Mouse (Mus musculus) MEL (cell line): ENCODE results near the gene Rasl11a. TPM values are rescaled to one million over a fixed set of nuclear protein-coding genes. Genes with fewer than 3 reads are reported as not detected.

Experiments
- DNase-seq: peaks from one replicate; pipeline ENCODE4 v3.0.0; 2011; ENCODE audit warnings: low read depth, low spot score
- H3K27ac ChIP-seq: 2 replicates; pipeline ENCODE4 v1.5.1; 2012; ENCODE audit warnings: low read depth, mild to moderate bottlenecking, control low read depth, low read length, moderate library complexity; ENCODE audit not compliant: control insufficient read depth
- H3K27me3 ChIP-seq, 2 experiments: fragments of 150-350 bp in 1 of 2; sonication (generic) in 1 of 2; 2 replicates each; pipeline ENCODE4 v1.6.1; 2012; ENCODE audit warnings: low read length in 2 of 2, mild to moderate bottlenecking in 2 of 2, improper control_type of control experiment in 1 of 2, moderate library complexity in 1 of 2; ENCODE audit not compliant: insufficient read depth in 2 of 2, control insufficient read depth in 1 of 2
- H3K36me3 ChIP-seq, 2 experiments: 2 replicates each; pipeline ENCODE4 v1.6.1; 2012 to 2014; ENCODE audit warnings: low read length in 2 of 2, improper control_type of control experiment in 1 of 2, inconsistent platforms in 1 of 2, mild to moderate bottlenecking in 1 of 2; ENCODE audit not compliant: insufficient read depth in 2 of 2, control insufficient read depth in 1 of 2
- H3K4me1 ChIP-seq, 2 experiments: fragments of 150-350 bp in 1 of 2; sonication (generic) in 1 of 2; 2 replicates each; pipeline ENCODE4 v1.6.1; 2012; ENCODE audit warnings: low read length in 2 of 2, improper control_type of control experiment in 1 of 2, mild to moderate bottlenecking in 1 of 2; ENCODE audit not compliant: insufficient read depth in 2 of 2, control insufficient read depth in 1 of 2
- H3K4me3 ChIP-seq, 2 experiments: fragments of 150-350 bp in 1 of 2; sonication (generic) in 1 of 2; 2 replicates each; pipeline ENCODE4 v1.5.1; 2012; ENCODE audit warnings: low read depth in 2 of 2, low read length in 2 of 2, mild to moderate bottlenecking in 2 of 2, moderate library complexity in 2 of 2, control low read depth in 1 of 2, improper control_type of control experiment in 1 of 2; ENCODE audit not compliant: control insufficient read depth in 1 of 2, insufficient read depth in 1 of 2
- H3K79me2 ChIP-seq: 2 replicates; pipeline ENCODE4 v1.6.1; 2012; ENCODE audit warnings: mild to moderate bottlenecking, low read length, moderate library complexity; ENCODE audit not compliant: control insufficient read depth, poor library complexity, insufficient read depth
- H3K9ac ChIP-seq: 2 replicates; pipeline ENCODE4 v1.6.1; 2012; ENCODE audit warnings: low read depth, mild to moderate bottlenecking, control low read depth, low read length, moderate library complexity; ENCODE audit not compliant: control insufficient read depth, poor library complexity, severe bottlenecking
- H3K9me3 ChIP-seq: fragments of 150-350 bp; sonication (generic); replicated peaks from 2 replicates; pipeline ENCODE4 v1.6.1; 2012; ENCODE audit warnings: mild to moderate bottlenecking, low read length, improper control_type of control experiment, moderate library complexity; ENCODE audit not compliant: insufficient read depth
- CHD2 ChIP-seq: IDR thresholded peaks from 2 replicates; pipeline ENCODE4 v1.6.1; 2011; ENCODE audit warnings: low read length, improper control_type of control experiment
- CTCF ChIP-seq, 3 experiments: IDR thresholded peaks in 2 of 3; conservative IDR thresholded peaks in 1 of 3; 2 replicates each; pipeline ENCODE4 v1.5.1; 2011 to 2012; ENCODE audit warnings: low read length in 3 of 3, low read depth in 2 of 3, mild to moderate bottlenecking in 2 of 3, improper control_type of control experiment in 1 of 3, inconsistent platforms in 1 of 3, mixed read lengths in 1 of 3, moderate library complexity in 1 of 3; ENCODE audit not compliant: control insufficient read depth in 1 of 3, insufficient read depth in 1 of 3, poor library complexity in 1 of 3, severe bottlenecking in 1 of 3
- GATA1 ChIP-seq: IDR thresholded peaks from 2 replicates; pipeline ENCODE4 v1.6.1; 2011; ENCODE audit warnings: low read depth, low read length, improper control_type of control experiment
- HCFC1 ChIP-seq: IDR thresholded peaks from 2 replicates; pipeline ENCODE4 v1.6.1; 2012; ENCODE audit warnings: low read depth, mild to moderate bottlenecking, inconsistent platforms, low read length, improper control_type of control experiment, moderate library complexity
- KAT2A ChIP-seq: conservative IDR thresholded peaks from 2 replicates; pipeline ENCODE4 v1.6.1; 2012; ENCODE audit warnings: low read depth, low read length, improper control_type of control experiment, inconsistent platforms
- MAZ ChIP-seq: IDR thresholded peaks from 2 replicates; pipeline ENCODE4 v1.6.1; 2012; ENCODE audit warnings: low read depth, mild to moderate bottlenecking, inconsistent platforms, low read length, improper control_type of control experiment
- MYB ChIP-seq: IDR thresholded peaks from 2 replicates; pipeline ENCODE4 v1.6.1; 2011; ENCODE audit warnings: mild to moderate bottlenecking, low read depth, low read length, improper control_type of control experiment
- NELFE ChIP-seq: IDR thresholded peaks from 2 replicates; pipeline ENCODE4 v1.6.1; 2011; ENCODE audit warnings: low read depth, low read length, improper control_type of control experiment
- NRF1 ChIP-seq: IDR thresholded peaks from 2 replicates; pipeline ENCODE4 v1.6.1; 2014; ENCODE audit warnings: low read depth, mild to moderate bottlenecking, inconsistent platforms, low read length, improper control_type of control experiment, moderate library complexity; ENCODE audit not compliant: poor library complexity, insufficient read depth, severe bottlenecking
- POLR2AphosphoS5 ChIP-seq: IDR thresholded peaks from 2 replicates; pipeline ENCODE4 v1.6.1; 2012; ENCODE audit warnings: low read depth, borderline replicate concordance, mild to moderate bottlenecking, inconsistent platforms, low read length, moderate library complexity, mixed read lengths
- RCOR1 ChIP-seq: IDR thresholded peaks from 2 replicates; pipeline ENCODE4 v1.6.1; 2012; ENCODE audit warnings: low read depth, mild to moderate bottlenecking, inconsistent platforms, low read length, improper control_type of control experiment
- SIN3A ChIP-seq: IDR thresholded peaks from 2 replicates; pipeline ENCODE4 v1.6.1; 2012; ENCODE audit warnings: low read length, improper control_type of control experiment, inconsistent platforms
- TCF12 ChIP-seq: IDR thresholded peaks from 2 replicates; pipeline ENCODE4 v1.6.1; 2014; ENCODE audit warnings: low read depth, mild to moderate bottlenecking, inconsistent platforms, low read length, improper control_type of control experiment, moderate library complexity
- USF1 ChIP-seq: IDR thresholded peaks from 2 replicates; pipeline ENCODE4 v1.6.1; 2014; ENCODE audit warnings: low read depth, mild to moderate bottlenecking, inconsistent platforms, low read length, improper control_type of control experiment, moderate library complexity
- USF2 ChIP-seq, 2 experiments: IDR thresholded peaks; 2 replicates each; pipeline ENCODE4 v1.6.1; 2011 to 2012; ENCODE audit warnings: improper control_type of control experiment in 2 of 2, low read length in 2 of 2, borderline replicate concordance in 1 of 2, inconsistent platforms in 1 of 2, low read depth in 1 of 2, mild to moderate bottlenecking in 1 of 2; ENCODE audit not compliant: insufficient read depth in 1 of 2
- ZKSCAN1 ChIP-seq: IDR thresholded peaks from 2 replicates; pipeline ENCODE4 v1.6.1; 2012; ENCODE audit warnings: low read depth, mild to moderate bottlenecking, inconsistent platforms, low read length, improper control_type of control experiment, moderate library complexity
- ZMIZ1 ChIP-seq: IDR thresholded peaks from 2 replicates; pipeline ENCODE4 v1.6.1; 2012; ENCODE audit warnings: low read depth, mild to moderate bottlenecking, inconsistent platforms, low read length, improper control_type of control experiment, moderate library complexity
- polyA plus RNA-seq, 2 experiments: library from polyadenylated mRNA; stranded (reverse) in 1 of 2; unstranded in 1 of 2; fragments of >175 nt in 1 of 2; fragments of >200 nt in 1 of 2; gene quantifications; 2 replicates each; pipeline versions ENCODE4 v1.2.1 to v1.2.4; 2012; ENCODE audit warnings: low replicate concordance in 2 of 2, low read depth in 1 of 2; ENCODE audit not compliant: insufficient read length in 2 of 2, insufficient read depth in 1 of 2, missing spikeins in 1 of 2
- total RNA-seq: library from RNA; depleted of rRNA; stranded (reverse); fragments of 300-350 nt; gene quantifications from 2 replicates; pipeline ENCODE4 v1.2.3, GENCODE M21; 2012

Rasl11a gene
- total and polyA plus RNA-seq, 3 experiments: 1.1 to 2.3 TPM; not detected in 1

- H3K27ac ChIP-seq: no peak overlapping the region
- TF ChIP-seq TCF12 (no peak), ZKSCAN1 (no peak), CHD2 (no peak), HCFC1 (no peak), NRF1 (no peak), SIN3A (no peak), MYB (no peak), GATA1 (no peak)
- TF ChIP-seq, all 39 proteins: peak for 0
- H3K9ac ChIP-seq: no peak overlapping the region
- peaks cover 0 to 1% of the 10 kb centered on the region in 2 experiments; a peak in 1 of 4 replicates for H3K27me3 ChIP-seq
- H3K9me3 ChIP-seq: no peaks in the 10 kb centered on the region
- H3K36me3 ChIP-seq: peaks cover 0 to 2% of the 10 kb centered on the region in 2 experiments; a peak in 1 of 4 replicates
- no peak overlapping the region for H3K4me3 ChIP-seq
- no peak for DNase-seq
- H3K4me1 ChIP-seq: no peaks in the 10 kb centered on the region; a peak in 2 of 4 replicates
- no peaks in the 10 kb centered on the region for H3K79me2 ChIP-seq
Observed at GRCm38 (mm10) chr5:146809951-146810350, 34.9 kb upstream of the Rasl11a start.

- no peak for TF ChIP-seq CTCF (IDR thresholded peaks at IDR 0.05 in 2 of 3, conservative IDR thresholded peaks at IDR 0.05 in 1 of 3; ENCODE audit: control insufficient read depth in 1 of 3, insufficient read depth in 1 of 3, low read depth in 2 of 3, low read length in 3 of 3, poor library complexity in 1 of 3, severe bottlenecking in 1 of 3)
- no peak for TF ChIP-seq MAZ
- TF ChIP-seq POLR2AphosphoS5: no peak
- TF ChIP-seq ZMIZ1: no peak
- TF ChIP-seq GATA1: no peak
- no peak for TF ChIP-seq NELFE
- TF ChIP-seq USF1: no peak
- TF ChIP-seq CHD2: no peak
- no peak for TF ChIP-seq KAT2A
- no peak for TF ChIP-seq RCOR1
- no peak for TF ChIP-seq USF2 (IDR thresholded peaks at IDR 0.05; ENCODE audit: borderline replicate concordance in 1 of 2, insufficient read depth in 1 of 2, low read depth in 1 of 2, low read length in 2 of 2)
- TF ChIP-seq, all 39 proteins: peak for 0
- Histone ChIP-seq H3K36me3 (peaks cover 0 to 2% of the 10 kb centered on the region in 2 experiments; a peak in 1 of 4 replicates), H3K4me1 (no peaks in the 10 kb centered on the region; a peak in 2 of 4 replicates), H3K9ac (no peak overlapping the region), H3K27ac (no peak overlapping the region), H3K4me3 (no peak overlapping the region), H3K27me3 (peaks cover 0 to 1% of the 10 kb centered on the region in 2 experiments; a peak in 1 of 4 replicates), H3K9me3 (no peaks in the 10 kb centered on the region), H3K79me2 (no peaks in the 10 kb centered on the region)
- no peak for DNase-seq
Observed at GRCm38 (mm10) chr5:146812866-146813265, 32.0 kb upstream of the Rasl11a start.
